Mouse (Mus musculus) urinary bladder, postnatal 14 days (tissue): ENCODE measurements around the gene Tbxas1.

Experiments used
- DNase-seq: peaks from one replicate; pipeline ENCODE4 v3.0.0; 2021; ENCODE audit warnings: low spot score

Tbxas1 gene

GRCm38 (mm10) chr6:38960791-38961426 is 85.7 kb downstream of the Tbxas1 start:
- peak; percentile 63 for DNase-seq

DNA sequence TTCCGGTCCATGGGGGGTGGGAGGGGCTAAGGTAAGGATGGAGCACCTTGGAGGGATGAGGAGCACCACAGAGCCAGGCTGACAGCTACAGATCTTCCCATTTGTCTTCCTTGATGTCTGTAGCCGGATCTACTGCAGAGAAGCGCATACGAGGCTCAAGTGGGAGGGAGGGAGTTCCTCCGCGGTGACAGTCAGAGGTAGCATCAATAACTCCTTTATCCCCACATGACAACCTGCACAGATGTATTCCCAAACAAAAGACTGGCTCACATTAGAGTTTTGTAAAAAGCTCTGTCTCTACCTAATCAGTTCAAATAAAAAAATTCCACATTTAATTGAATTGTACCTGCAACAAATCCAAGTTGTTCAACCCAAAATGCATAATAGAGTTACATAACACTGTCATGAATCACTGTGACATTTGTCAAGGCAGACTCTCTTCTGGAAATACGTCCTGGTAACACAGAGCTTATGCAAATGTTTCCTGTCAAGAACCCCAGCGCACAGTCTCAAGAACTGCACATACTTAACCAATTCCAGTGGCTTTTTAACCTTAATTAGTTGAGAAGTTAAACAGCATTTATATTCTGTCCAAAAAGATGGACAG is 86.3 kb downstream of the Tbxas1 start:
- DNase-seq = no peak

DNA sequence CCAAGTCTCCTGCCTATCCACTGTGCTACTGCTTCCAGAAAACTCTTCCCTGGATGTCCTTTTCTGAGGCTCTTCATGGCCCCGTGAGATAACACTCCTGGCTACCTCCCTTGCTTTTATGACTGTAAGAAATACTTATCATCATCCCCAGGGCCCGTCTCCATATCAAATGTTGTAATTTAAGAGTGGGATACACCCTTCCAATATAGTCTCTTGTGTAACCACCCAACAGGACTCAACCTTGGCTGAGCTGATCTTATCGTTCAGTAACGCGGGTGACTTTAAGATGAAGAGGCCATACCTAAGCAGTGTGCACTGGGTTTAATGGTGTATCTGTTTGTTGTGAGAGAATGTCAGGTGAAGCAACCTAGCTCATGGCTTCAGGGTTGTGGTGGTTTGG is 91.6 kb downstream of the Tbxas1 start:
- no peak for DNase-seq

GRCm38 (mm10) chr6:38967288-38967687 is 92.1 kb downstream of the Tbxas1 start:
- DNase-seq = no peak

DNA sequence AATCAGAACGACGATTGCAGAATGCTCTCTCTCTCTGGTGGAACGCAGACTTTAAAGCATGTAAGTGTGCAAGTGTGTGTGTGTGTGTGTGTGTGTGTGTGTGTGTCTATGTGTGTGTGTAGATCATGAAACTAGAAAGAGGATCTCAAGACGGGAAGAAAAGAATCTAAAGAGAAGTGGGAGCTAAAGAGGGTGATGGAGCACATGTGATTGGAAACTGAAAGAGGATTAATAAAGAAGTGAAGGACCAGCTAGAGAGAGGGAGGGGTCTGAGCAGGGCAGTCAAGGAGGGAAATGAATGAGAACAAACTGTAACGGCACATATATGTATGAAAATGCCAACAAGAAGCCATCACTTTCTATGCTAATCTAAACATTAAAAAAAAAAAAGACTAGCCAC is 92.8 kb downstream of the Tbxas1 start:
- DNase-seq = no peak

GRCm38 (mm10) chr6:38969944-38970740 is 94.9 kb downstream of the Tbxas1 start:
- DNase-seq = no peak

DNA sequence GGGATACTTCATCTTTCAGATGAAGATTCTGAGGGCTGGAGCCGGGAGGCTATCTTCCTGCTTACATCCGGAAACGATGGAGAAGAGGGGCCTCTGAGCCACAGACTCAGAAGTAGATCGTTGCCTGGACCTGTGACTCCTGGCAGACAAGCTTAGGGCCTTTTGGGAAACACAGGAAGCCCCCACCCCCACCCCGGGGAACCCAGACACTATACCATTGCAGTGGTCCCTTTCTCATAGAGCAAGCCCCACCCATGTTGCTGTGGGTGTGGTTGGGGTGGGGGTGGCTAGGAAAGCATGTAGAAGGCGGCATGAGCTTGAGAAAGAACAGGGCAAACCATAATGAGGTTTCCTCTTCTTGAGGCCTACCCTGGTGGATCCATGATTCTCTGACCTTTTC is 95.6 kb downstream of the Tbxas1 start:
- DNase-seq = no peak

GRCm38 (mm10) chr6:38972826-38973225 is 97.6 kb downstream of the Tbxas1 start:
- no peak for DNase-seq

DNA sequence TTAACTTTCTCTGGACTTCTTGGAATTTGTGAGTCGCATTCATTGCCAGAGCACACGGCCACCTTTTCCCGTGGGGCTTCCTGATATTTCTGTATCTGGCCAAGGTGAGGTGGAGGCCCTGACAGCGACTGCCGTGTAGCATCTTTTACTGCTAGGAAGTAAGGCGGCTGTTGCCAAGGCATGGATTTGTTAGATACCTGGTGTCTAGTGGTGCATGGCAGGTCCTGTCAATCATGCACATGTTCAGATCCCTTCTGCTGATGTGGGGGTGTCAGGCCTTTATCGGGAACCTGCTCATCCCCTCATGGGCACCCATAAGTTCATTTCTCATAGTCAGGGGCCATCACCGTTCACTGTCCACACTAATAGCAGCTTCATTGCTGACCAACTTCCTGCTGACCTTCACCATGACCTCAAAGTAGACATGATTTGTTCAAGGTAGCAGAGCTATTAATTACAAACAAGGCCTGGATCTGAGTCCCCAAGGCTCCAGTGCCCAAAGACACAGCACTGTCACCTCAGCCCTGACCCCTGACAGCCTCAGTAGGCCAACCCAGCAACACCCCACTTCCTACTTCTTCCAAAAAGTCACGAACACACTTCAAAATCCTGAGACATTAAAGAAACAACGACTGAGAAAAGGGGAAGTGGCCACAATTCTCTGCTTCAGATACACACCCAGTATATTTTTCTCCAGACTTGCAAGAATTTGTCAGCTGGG is 98.4 kb downstream of the Tbxas1 start:
- DNase-seq = no peak

DNA sequence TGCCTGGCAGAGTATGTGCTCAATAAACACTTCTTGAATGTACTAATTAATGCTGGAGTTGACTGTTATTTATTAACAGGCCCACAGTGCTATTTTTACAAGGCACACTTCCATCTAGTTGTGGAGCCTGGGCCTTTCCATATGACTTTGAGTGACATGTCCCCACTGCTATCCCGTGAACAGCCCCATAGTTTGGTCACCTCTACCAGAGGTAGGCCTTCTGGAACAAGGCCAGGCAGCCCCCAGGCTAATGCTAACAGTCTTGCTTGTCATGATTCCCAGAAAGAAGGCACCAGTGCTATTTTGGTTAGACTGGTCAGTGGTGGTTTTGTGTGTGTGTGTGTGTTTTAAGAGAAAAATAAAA is 98.9 kb downstream of the Tbxas1 start:
- no peak for DNase-seq

- no peak for DNase-seq
Measured at GRCm38 (mm10) chr6:38974536-38975268, 99.5 kb downstream of the Tbxas1 start.

DNA sequence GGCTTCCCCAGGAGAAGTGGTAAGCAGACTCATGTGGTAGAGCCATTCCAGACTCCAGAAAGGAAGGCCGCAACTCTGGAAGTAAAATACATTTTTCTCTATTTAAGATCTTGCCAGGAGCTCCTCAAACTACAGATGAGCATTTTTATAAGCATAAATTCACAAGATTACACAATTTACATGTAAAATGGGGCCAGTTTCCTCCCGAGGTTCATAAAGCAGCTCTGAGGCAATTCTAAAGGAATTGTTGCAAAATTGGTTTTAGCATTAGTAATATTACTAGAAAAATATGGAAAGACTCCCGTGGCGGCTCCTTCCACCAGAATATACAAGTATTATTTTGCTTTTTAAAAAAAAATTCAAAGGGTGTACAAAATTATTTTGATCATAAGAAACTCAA is 100.7 kb downstream of the Tbxas1 start:
- DNase-seq = no peak

GRCm38 (mm10) chr6:38976355-38976754 is 101.2 kb downstream of the Tbxas1 start:
- DNase-seq = no peak

- DNase-seq = no peak
Measured at GRCm38 (mm10) chr6:38980921-38981715, 105.9 kb downstream of the Tbxas1 start.

GRCm38 (mm10) chr6:38982071-38982470 is 106.9 kb downstream of the Tbxas1 start:
- DNase-seq = no peak

DNA sequence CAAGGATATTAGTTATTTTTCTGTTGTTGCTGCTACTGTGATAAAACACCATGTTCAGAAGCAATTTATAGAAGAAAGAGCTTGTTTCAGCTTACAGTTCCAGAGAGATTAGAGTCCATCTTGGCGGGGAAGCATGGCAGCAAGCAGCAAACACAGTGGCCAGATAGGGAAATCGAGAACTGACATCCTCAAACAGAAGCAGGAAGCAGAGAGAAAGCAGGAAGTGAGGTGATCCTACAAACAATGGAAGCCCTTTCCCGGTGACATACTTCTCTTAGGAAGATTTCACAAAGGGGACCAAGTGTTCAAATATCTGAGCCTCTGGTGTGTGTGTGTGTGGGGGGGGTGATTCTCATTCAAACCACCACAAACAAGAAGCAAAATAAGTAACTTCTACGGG is 107.5 kb downstream of the Tbxas1 start:
- DNase-seq = no peak

- no peak for DNase-seq
Measured at GRCm38 (mm10) chr6:38983060-38983459, 107.9 kb downstream of the Tbxas1 start.

DNA sequence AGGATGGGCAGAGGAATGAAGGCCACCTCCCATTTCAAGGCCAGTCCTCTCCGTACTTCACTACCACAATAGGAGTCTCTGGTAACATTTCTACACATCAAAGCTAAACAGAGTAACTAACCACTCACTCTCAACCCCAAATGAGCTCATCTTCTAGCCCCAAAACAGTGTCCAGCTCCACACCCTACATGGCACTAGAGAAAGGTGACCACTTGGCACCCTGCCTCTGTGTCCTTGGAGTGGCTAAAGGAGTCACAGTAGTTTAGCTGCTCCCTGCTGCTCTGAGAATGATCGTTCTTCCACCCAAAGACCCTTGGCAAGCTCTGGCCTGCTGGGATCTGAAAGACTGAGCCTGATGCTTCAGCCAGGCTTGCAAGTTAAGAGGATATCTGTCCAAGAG is 109.4 kb downstream of the Tbxas1 start:
- no peak for DNase-seq

DNA sequence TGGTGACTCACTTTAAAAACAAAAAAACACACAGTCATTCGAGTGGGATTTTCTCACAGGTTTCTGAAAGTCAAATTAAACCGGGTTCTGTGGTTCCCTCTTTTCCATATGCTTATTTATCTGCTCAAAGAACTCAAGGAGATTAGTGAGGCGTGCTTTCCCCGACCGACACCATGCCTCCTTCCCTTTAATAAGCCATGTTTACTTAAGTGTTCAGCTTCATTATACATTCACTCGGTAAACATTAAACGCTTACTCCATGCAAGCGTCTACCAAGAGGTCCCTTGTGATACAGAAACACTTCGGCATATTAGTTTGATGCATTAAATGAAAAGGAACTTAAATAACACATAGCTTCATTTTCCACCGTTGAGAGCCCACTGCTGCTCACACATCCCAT is 111.4 kb downstream of the Tbxas1 start:
- no peak for DNase-seq

DNA sequence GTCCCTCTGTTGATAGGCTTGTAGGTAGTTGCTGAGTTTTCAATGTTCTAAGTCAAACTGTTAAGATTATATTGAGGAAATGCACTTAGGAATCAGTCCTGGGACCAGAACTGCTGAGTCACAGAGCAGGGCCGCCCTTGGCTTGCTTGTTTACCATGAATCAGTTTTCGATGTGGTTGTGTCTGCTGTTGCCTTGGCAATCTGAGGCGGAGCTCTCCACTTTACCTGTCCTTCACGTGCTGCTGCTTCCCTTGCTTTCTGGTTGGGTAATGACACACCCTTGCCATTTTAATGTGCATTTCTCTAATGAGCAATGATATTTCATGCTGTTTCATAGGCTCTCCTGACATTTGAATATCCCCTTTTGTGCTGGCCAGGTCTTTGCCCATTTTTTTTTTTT is 116.8 kb downstream of the Tbxas1 start:
- peak; percentile 51 for DNase-seq

- DNase-seq = no peak
Measured at GRCm38 (mm10) chr6:38995774-38996173, 120.6 kb downstream of the Tbxas1 start.
